36 mouse cellular contexts compared by ENCODE assay signal in genomic region chr10:128281682-128282081, GRCm38 (mm10). TPM values are rescaled to one million over a fixed set of nuclear protein-coding genes. Genes with fewer than 3 reads are reported as not detected.
DNase-seq lines count a peak whose midpoint lies in the region; ATAC-seq and TF ChIP-seq lines count a peak whose summit lies in the region.
"Had no signal": no experiment of that assay in that cellular context is flagged by ENCODE, and none has a peak within 500 bp of the region (broad histone marks: within the 10 kb centered on the region; RNA-seq: fewer than 3 reads in every experiment).

No protein-coding gene starts in this region.

- peaks cover under 1% of the 10 kb centered on the region; the same call in 1 of the 2 replicates for H3K79me2 ChIP-seq in liver, adult 2 months (ENCODE audit: control insufficient read depth, insufficient read depth, low read length)

- no peaks in the 10 kb centered on the region for H3K27me3 ChIP-seq in liver, adult 2 months (ENCODE audit: control insufficient read depth, insufficient read depth, low read length)
- no peaks in the 10 kb centered on the region for H3K27me3 ChIP-seq in liver, embryonic 11.5 days (replicated peaks; ENCODE audit: control insufficient read depth, insufficient read depth, low read length)
- H3K27me3 ChIP-seq in stomach, postnatal 0 days (ENCODE audit: control insufficient read depth, insufficient read depth, low read length): no peaks in the 10 kb centered on the region
- H3K27me3 ChIP-seq: CH12.LX; embryonic facial prominence, embryonic 12.5 days; embryonic facial prominence, embryonic 15.5 days; hindbrain, embryonic 12.5 days; hindbrain, embryonic 15.5 days had no signal

- 92% methylated on average over 14 of the region's 14 CpGs for WGBS in liver, adult 2 months
- 91% methylated on average over 14 of the region's 14 CpGs for WGBS in liver, embryonic 11.5 days
- 88% methylated on average over 14 of the region's 14 CpGs for WGBS in stomach, postnatal 0 days

- no peaks in the 10 kb centered on the region for H3K9me3 ChIP-seq in liver, embryonic 11.5 days (ENCODE audit: control insufficient read depth, low read length)
- no peaks in the 10 kb centered on the region for H3K9me3 ChIP-seq in stomach, postnatal 0 days (ENCODE audit: control insufficient read depth, low read length)
- H3K9me3 ChIP-seq: embryonic facial prominence, embryonic 12.5 days; embryonic facial prominence, embryonic 15.5 days; hindbrain, embryonic 12.5 days; hindbrain, embryonic 15.5 days had no signal

- DNase-seq in cerebellum, adult 8-10 months: peak; percentile 35
- DNase-seq in cerebellum, postnatal 36 days: no peak
- no peak for DNase-seq in liver, adult 2 months (ENCODE audit: extremely low read depth, low read depth, low spot score)
- no peak for DNase-seq in liver, embryonic 11.5 days (ENCODE audit: low spot score)
- DNase-seq in R1 (ENCODE audit: low read depth, low spot score): peak; percentile 32
- DNase-seq in stomach, postnatal 0 days (ENCODE audit: low spot score): peak; percentile 37
- no peak for DNase-seq in kidney, adult 9 months
- no peak for DNase-seq in urinary bladder, postnatal 10 days (ENCODE audit: low spot score)
- DNase-seq: adrenal gland, adult 2 months; adrenal gland, postnatal 14 days; B cell, adult 2 months; cerebellum, adult 11 months; cerebellum, postnatal 10 days; forebrain, postnatal 0 days; gastrocnemius, adult 2 months; gastrocnemius, postnatal 14 days; heart, adult 11 months had no signal

- TF ChIP-seq EP300 in stomach, postnatal 0 days (optimal IDR thresholded peaks at IDR 0.05): no peak

- H3K27ac ChIP-seq in liver, adult 2 months (replicated peaks; ENCODE audit: insufficient read depth, low read depth, low read length): no peak overlapping the region
- no peak overlapping the region for H3K27ac ChIP-seq in liver, embryonic 11.5 days (ENCODE audit: low read depth, low read length)
- H3K27ac ChIP-seq in stomach, postnatal 0 days (replicated peaks): no peak overlapping the region
- H3K27ac ChIP-seq: embryonic facial prominence, embryonic 12.5 days; embryonic facial prominence, embryonic 15.5 days; gastrocnemius, adult 2 months; hindbrain, embryonic 12.5 days; hindbrain, embryonic 15.5 days had no signal

- no peak for TF ChIP-seq POLR2A in liver, adult 2 months (IDR thresholded peaks at IDR 0.05; ENCODE audit: extremely low read depth, insufficient read depth, low read length)

- TF ChIP-seq CTCF in liver, adult 2 months (IDR thresholded peaks at IDR 0.05; ENCODE audit: low read depth, low read length): no peak
- peak; percentile 36; the same call in 1 of the 2 replicates for TF ChIP-seq CTCF in stomach, postnatal 0 days (IDR thresholded peaks at IDR 0.05; ENCODE audit: low read depth)

- peaks cover 83% of the 10 kb centered on the region for H3K36me3 ChIP-seq in liver, adult 2 months (ENCODE audit: control insufficient read depth, insufficient read depth, low read length)
- H3K36me3 ChIP-seq in liver, embryonic 11.5 days (ENCODE audit: control insufficient read depth, insufficient read depth, low read length): peaks cover 30% of the 10 kb centered on the region
- H3K36me3 ChIP-seq in stomach, postnatal 0 days (ENCODE audit: control insufficient read depth, insufficient read depth, low read length): peaks cover 32% of the 10 kb centered on the region

- H3K4me3 ChIP-seq in liver, adult 2 months (ENCODE audit: insufficient read depth, low read depth, low read length): no peak overlapping the region
- H3K4me3 ChIP-seq in liver, embryonic 11.5 days (ENCODE audit: low read depth, low read length): no peak overlapping the region
- no peak overlapping the region for H3K4me3 ChIP-seq in stomach, postnatal 0 days (ENCODE audit: low read depth, low read length)
- H3K4me3 ChIP-seq: embryonic facial prominence, embryonic 12.5 days; embryonic facial prominence, embryonic 15.5 days; gastrocnemius, adult 2 months; hindbrain, embryonic 12.5 days; hindbrain, embryonic 15.5 days had no signal

- H3K9ac ChIP-seq in liver, adult 2 months (ENCODE audit: low read depth, low read length): 0 out of 2 replicates have a peak overlapping the region, but pooled peaks have one; percentile 19
- no peak overlapping the region for H3K9ac ChIP-seq in liver, embryonic 11.5 days (ENCODE audit: low read depth, low read length)
- H3K9ac ChIP-seq in stomach, postnatal 0 days (ENCODE audit: low read length): no peak overlapping the region
- H3K9ac ChIP-seq: embryonic facial prominence, embryonic 12.5 days; embryonic facial prominence, embryonic 15.5 days; forebrain, postnatal 0 days; hindbrain, embryonic 12.5 days; hindbrain, embryonic 15.5 days had no signal

- no peaks in the 10 kb centered on the region; the same call in 1 of the 2 replicates for H3K4me1 ChIP-seq in liver, adult 2 months (ENCODE audit: control insufficient read depth, insufficient read depth, low read length)
- H3K4me1 ChIP-seq in liver, embryonic 11.5 days (replicated peaks; ENCODE audit: control insufficient read depth, insufficient read depth, low read length): no peaks in the 10 kb centered on the region
- no peaks in the 10 kb centered on the region for H3K4me1 ChIP-seq in stomach, postnatal 0 days (replicated peaks; ENCODE audit: control insufficient read depth, insufficient read depth)
- H3K4me1 ChIP-seq: embryonic facial prominence, embryonic 12.5 days; embryonic facial prominence, embryonic 15.5 days; hindbrain, embryonic 12.5 days; hindbrain, embryonic 15.5 days had no signal

- no peak for ATAC-seq in liver, embryonic 11.5 days (replicated peaks; ENCODE audit: low FRiP score)
- no peak; the same call in 1 of the 2 replicates for ATAC-seq in stomach, postnatal 0 days (ENCODE audit: low FRiP score, low TSS enrichment)
- ATAC-seq: forebrain, embryonic 14.5 days; forebrain, postnatal 0 days had no signal

- no peak overlapping the region for H3K4me2 ChIP-seq in liver, embryonic 11.5 days
- no peak overlapping the region for H3K4me2 ChIP-seq in stomach, postnatal 0 days (replicated peaks; ENCODE audit: low read depth)
- H3K4me2 ChIP-seq: embryonic facial prominence, embryonic 12.5 days; embryonic facial prominence, embryonic 15.5 days; heart, embryonic 11.5 days; hindbrain, embryonic 12.5 days; hindbrain, embryonic 15.5 days had no signal

RNA-seq across cellular contexts. Expression of gene Stat2, which starts 11.3 kb away (rescaled TPM):
- total RNA-seq in liver, adult 2 months (2014; rRNA removed): 17.0 and 17.6 TPM in 2 replicates
- 26.3 and 46.6 TPM in 2 replicates for polyA plus RNA-seq in liver, adult 2 months (2012; rRNA removed)
- 12.5 and 14.9 TPM in 2 replicates for polyA plus RNA-seq in liver, embryonic 11.5 days (2014; fragmentation: Nextera tagmentation; extraction: Ambion mirVana)
- polyA plus RNA-seq in stomach, postnatal 0 days (2015; fragmentation: Nextera tagmentation; extraction: Ambion mirVana): 7.8 and 8.6 TPM in 2 replicates

RNA-seq across cellular contexts. Expression of gene Apof, which starts 13.2 kb away (rescaled TPM):
- total RNA-seq in liver, adult 2 months (2014; rRNA removed): 1,199 and 1,422 TPM in 2 replicates
- polyA plus RNA-seq in liver, adult 2 months (2012; rRNA removed): 2,021 and 2,079 TPM in 2 replicates
- 25.0 and 28.0 TPM in 2 replicates for polyA plus RNA-seq in liver, embryonic 11.5 days (2014; fragmentation: Nextera tagmentation; extraction: Ambion mirVana)
- 1.1 and 2.5 TPM in 2 replicates for polyA plus RNA-seq in stomach, postnatal 0 days (2015; fragmentation: Nextera tagmentation; extraction: Ambion mirVana)
- total RNA-seq: common myeloid progenitor, adult 5-6 weeks; gastrocnemius, adult 2 months; gastrocnemius, postnatal 14 days; heart, adult 8-10 months; heart, postnatal 25 days; hematopoietic stem cell, adult 5-6 weeks; MEL had no signal
- polyA plus RNA-seq: embryonic facial prominence, embryonic 12.5 days; embryonic facial prominence, embryonic 15.5 days; forebrain, embryonic 11.5 days; forebrain, embryonic 14.5 days; heart, embryonic 14.5 days; heart, postnatal 0 days; hindbrain, embryonic 12.5 days; intestine, embryonic 14.5 days had no signal

RNA-seq across cellular contexts. Expression of gene Il23a, which starts 16.9 kb away (rescaled TPM):
- total RNA-seq in liver, adult 2 months (2014; rRNA removed): not detected in 2 replicates
- polyA plus RNA-seq in liver, adult 2 months (2012; rRNA removed): not detected in 2 replicates
- 0.12 and 0.22 TPM in 2 replicates for polyA plus RNA-seq in liver, embryonic 11.5 days (2014; fragmentation: Nextera tagmentation; extraction: Ambion mirVana)
- 0.33 and 0.35 TPM in 2 replicates for polyA plus RNA-seq in stomach, postnatal 0 days (2015; fragmentation: Nextera tagmentation; extraction: Ambion mirVana)
- total RNA-seq: adrenal gland, adult 2 months; adrenal gland, postnatal 14 days; adrenal gland, postnatal 4 days; forebrain, postnatal 0 days; gastrocnemius, adult 2 months; gastrocnemius, postnatal 14 days; gastrocnemius, postnatal 4 days had no signal
- polyA plus RNA-seq: adrenal gland, adult 2 months; embryonic facial prominence, embryonic 12.5 days; forebrain, embryonic 11.5 days; forebrain, embryonic 14.5 days; forebrain, postnatal 0 days; hindbrain, embryonic 12.5 days had no signal

RNA-seq across cellular contexts. Expression of gene Pan2, which starts 21.5 kb away (rescaled TPM):
- 9.1 and 11.8 TPM in 2 replicates for total RNA-seq in liver, adult 2 months (2014; rRNA removed)
- 12.7 and 20.3 TPM in 2 replicates for polyA plus RNA-seq in liver, adult 2 months (2012; rRNA removed)
- 27.8 and 29.9 TPM in 2 replicates for polyA plus RNA-seq in liver, embryonic 11.5 days (2014; fragmentation: Nextera tagmentation; extraction: Ambion mirVana)
- 12.6 and 14.1 TPM in 2 replicates for polyA plus RNA-seq in stomach, postnatal 0 days (2015; fragmentation: Nextera tagmentation; extraction: Ambion mirVana)

RNA-seq across cellular contexts. Expression of gene Apon, which starts 27.8 kb away (rescaled TPM):
- total RNA-seq in liver, adult 2 months (2014; rRNA removed): 201 and 227 TPM in 2 replicates
- 446 and 456 TPM in 2 replicates for polyA plus RNA-seq in liver, adult 2 months (2012; rRNA removed)
- 0.43 and 0.92 TPM in 2 replicates for polyA plus RNA-seq in liver, embryonic 11.5 days (2014; fragmentation: Nextera tagmentation; extraction: Ambion mirVana)
- polyA plus RNA-seq in stomach, postnatal 0 days (2015; fragmentation: Nextera tagmentation; extraction: Ambion mirVana): 0.13 TPM in 1 of 2 replicates, not detected in the other
- total RNA-seq: forebrain, postnatal 0 days; gastrocnemius, adult 2 months; gastrocnemius, postnatal 14 days; heart, adult 8-10 months; hematopoietic stem cell, adult 5-6 weeks had no signal
- polyA plus RNA-seq: forebrain, embryonic 14.5 days; forebrain, postnatal 0 days; frontal cortex, adult 2 months; heart, embryonic 14.5 days; heart, postnatal 0 days had no signal

Comparison
In these comparisons a context has a peak if more than half of its experiments do, and no peak if none do; other contexts are left out.
1. DNase-seq: peak in cerebellum, adult 8-10 months (single experiment), R1 (single experiment) and stomach, postnatal 0 days (single experiment); none in cerebellum, postnatal 36 days (0 of 2), liver, adult 2 months (single experiment), liver, embryonic 11.5 days (single experiment), kidney, adult 9 months (single experiment) and urinary bladder, postnatal 10 days (single experiment).
2. RNA of gene Apof, which starts 13.2 kb away (polyA plus RNA-seq): 2,021 to 2,079 TPM in liver, adult 2 months; 25.0 to 28.0 TPM in liver, embryonic 11.5 days and 1.1 to 2.5 TPM in stomach, postnatal 0 days; every median in the first group is over 10 times any median in the second.